Mouse (Mus musculus) cerebellum, adult 11 months (tissue): ENCODE measurements around the gene Iqcn.

Experiments
- DNase-seq: peaks from one replicate; pipeline ENCODE4 v3.0.0; 2022

Iqcn gene

DNA sequence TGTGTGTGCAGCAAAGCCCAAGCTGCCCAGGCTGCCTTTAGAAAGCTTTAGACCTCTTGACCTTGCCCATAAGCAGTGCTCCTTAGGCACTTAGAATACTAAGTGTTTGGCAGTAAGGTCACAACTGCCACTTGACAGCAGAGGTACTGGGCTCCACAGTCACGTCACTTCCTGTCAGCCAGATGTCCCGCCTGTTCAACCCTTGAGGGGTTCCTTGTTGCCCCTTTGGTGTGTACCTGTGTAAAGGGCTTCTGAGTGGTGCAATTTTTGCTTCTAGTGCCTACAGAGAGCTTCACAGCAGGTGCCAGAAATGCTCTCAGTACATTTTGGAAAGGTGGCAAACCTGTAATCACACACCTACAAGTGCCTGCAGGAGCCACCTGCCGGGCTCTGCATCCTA is 35.0 kb downstream of the Iqcn start:
- no peak for DNase-seq

DNA sequence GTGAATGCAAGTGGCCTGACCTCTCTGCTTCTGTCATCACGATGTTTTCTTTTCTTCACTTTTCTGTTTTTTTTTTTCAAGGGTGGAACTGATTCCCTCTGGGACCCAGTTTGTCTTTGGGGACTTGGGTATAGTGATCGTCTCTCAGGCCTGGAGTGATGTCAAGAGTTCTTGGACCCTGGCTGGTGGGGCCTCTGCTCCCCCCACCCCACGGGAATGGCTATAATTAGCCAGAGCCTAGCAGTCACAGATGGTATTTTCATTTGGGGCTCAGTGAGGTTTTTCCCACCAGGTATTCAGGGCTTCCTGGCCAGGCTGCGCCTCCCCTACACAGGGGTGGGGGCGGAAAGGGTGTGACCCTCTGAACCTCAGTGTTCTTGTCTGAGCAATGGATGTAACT is 38.4 kb downstream of the Iqcn start:
- DNase-seq, result no peak

DNA sequence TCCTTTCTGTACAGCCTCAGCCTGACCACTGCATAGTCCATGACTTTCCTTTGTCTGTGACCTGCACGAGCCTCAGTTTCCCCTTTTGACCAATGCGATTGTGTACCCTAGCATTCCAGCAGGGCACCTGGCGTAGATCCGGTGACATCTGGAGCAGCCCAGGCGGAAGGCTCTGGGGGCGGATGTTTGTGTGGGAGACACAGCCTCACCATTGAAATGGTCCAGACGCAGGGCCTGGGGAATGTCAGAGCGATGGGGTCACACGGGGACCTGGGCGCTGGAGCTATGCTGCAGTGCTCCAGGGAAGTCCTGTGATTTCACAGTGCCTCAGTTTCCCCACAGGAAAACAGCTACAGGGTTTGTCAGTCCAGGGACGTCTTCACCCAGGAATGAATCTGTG is 38.9 kb downstream of the Iqcn start:
- DNase-seq, result no peak

DNA sequence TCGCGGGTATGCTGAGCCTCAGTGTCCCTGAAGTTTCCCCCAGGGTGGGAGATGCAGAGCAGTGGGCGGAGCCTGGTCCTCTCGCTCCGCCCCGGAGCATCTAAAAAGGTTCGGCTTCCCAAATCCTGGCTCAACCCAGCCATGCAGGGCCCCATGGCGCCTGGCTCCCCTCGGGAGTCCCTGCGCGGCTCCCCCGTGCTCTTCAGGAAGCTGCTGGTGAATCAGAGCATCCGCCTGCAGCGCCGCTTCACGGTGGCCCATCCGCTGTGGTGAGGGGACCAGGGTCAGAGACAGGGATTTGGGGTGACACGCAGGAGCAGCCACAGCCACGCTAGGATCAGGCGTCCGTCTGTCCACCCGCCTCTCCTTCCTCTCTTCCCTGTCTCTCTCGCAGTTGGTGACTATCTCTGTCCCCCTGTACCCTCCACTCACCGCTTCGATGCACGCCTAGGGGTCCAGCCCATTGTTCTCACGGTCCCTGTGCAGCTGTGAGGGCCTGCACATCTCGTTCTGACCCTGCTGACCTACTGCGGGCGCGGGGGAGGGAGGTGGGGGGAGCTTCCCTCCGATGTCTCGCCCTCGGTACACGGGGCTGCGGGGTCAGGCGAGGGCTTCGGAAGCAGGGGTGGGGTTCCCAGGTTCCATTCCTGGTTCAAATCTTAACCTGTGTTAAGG is 39.9 kb downstream of the Iqcn start:
- DNase-seq, result no peak

DNA sequence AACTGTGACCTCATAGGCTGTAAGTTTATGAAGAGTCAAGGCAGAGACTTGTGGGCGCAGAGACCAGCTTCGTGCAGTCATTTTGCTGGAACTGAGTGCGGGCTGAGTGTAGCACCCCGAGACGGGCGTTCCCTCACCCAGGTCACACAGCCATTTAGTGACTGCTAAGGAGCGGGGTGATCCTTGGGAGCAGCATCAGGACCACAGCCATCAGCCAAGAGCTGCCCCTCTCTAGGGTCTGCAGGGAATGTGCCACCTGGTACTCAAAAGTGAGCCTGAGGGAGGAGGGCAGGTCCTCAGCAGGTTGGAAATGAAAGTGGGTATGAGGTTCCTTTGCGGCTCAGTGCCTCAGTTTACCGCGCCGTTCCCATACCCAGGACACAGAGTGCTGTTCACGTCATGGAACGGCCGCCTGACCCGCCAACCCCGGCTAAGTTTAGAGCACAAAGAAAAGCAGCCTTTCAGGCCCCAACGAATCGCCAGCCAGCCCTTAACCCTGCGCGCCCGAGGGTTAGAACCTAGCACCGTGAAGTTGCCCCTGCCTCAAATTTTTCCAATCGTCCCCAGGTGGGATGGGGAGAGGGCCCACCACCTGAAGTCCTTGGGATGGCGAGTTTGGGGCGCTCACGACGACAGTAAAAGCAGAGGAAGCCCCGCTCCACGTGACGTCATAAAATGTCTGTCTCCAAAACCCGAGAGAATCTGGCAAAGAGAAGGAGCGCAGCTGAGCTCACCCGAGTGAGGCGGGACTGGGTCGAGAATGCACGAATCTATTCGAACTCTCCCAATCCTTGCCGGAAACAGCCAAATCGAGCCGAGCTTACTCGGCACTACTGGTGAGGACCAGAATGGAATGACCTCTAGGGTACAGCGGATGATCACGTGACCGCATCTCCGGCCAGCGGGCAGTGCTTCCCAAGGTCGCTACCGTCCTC is 40.7 kb downstream of the Iqcn start:
- no peak for DNase-seq

DNA sequence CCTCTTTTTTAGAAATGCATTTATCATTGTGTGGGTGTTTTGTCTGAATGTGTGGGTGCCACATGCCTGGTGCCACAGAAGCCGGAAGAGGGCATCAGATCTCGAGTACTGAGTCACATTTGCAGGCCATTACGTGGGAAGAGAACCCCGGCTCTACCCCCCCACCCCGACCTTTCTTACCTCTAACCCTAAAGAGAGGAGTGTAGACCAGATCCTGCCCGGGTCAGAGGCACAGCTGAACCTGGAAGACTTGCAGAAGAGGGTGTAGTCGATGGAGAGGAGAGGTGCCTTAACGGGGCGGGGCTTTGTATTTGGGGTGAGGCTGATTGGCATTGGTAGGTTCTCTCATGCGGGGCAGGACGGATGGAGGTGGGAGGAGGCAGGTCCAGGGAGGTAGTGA is 41.5 kb downstream of the Iqcn start:
- DNase-seq, result no peak

DNA sequence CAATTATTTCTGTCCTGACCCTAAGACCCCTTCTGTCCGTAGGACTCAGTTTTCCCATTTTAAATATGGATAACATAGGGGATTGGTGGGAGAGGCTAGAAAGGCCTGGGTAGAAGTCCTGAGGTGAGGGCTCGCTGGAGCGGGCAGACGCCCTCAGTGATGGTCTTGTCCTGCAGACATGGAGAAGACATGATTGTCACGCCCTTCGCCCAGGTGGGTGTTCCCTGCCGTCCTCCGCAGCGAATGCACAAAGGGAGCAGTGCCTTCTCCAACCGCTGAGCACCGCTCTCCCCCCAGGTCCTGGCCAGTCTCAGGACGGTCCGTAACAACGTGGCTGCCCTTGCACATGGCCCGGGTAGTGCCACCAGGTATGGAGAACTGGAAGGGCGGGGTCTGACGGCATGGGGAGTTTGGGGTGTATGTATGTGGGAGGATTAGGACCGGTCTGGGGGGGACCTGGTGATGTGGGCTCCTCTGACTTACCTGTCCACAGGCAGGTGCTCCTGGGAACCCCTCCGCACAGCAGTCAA is 42.5 kb downstream of the Iqcn start:
- DNase-seq, result no peak

DNA sequence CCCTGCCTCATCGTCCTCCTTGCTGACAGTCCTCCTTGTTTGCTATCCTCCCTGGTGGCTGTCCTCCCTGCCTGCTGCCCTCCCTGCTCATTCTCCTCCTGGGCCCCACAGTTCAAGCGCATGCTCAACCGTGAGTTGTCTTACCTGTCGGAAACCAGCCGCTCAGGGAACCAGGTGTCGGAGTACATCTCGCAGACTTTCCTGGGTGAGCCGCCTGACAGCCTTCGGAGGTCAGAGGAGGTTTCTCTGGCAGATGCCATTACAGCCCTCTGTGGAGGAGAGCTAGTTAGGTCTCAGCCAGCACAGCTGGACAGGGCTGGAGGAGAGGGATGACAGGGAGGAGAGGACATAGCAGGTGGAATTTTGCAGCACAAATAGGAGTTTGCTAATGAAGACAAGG is 43.4 kb downstream of the Iqcn start:
- DNase-seq, result no peak

DNA sequence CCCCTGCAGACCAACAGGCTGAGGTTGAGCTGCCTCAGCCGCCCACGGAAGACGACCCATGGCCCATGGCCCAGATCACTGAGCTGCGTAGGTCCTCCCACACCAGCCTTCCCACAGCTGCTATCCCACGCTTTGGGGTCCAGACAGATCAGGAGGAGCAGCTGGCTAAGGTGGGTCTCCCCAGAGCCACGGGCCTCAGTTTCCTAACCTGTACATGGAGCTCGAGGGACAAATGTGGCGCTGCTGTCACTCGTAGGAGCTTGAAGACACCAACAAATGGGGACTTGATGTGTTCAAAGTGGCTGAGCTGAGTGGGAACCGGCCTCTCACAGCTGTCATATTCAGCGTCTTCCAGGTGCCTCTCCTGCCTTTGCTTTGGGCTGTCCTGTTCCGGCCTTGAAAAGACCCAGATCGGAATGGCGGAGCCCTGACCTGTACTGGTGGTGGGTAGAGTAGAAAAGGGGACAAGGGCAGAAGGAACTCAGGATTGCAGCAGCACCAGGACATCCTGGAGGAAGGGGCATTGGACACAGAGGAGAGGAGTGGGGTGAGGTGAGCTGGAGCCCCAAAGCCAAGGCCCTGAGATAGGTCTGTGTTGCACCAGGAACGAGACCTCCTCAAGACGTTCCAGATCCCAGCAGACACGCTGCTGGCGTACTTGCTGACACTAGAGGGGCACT is 44.1 kb downstream of the Iqcn start:
- no peak for DNase-seq

DNA sequence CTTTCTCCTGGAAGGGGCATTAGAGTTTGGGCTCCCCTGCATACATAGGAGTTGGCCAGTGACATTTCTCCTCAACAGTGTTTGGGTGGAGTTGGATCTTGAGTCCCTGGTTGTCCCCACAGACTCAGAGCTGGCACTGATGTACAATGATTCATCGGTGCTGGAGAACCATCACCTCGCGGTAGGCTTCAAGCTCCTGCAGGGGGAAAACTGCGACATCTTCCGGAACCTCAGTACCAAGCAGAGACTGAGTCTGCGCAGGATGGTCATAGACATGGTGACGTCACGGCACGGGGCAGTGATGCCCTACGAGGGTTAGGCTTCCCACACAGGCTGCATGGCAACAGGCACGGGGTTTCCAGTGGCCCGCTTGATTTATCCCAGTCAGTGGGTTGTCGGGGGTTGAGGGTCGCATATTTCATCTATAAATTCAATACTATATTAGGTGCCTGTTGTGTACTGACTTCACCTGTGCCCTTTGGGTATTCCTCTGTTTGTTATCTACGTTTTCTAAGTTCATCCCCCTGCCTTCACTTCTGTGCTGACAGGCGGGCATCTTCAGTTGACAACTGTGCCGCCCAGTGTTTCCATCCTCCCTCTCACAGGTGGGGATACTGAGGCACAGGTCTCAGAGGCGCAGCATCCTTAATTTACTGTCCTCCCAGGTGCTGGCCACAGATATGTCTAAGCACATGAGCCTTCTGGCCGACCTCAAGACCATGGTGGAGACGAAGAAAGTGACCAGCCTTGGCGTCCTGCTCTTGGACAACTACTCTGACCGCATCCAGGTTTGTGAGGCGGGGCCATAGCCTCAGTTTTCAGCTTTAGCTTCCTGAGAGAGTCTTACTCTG is 45.2 kb downstream of the Iqcn start:
- no peak for DNase-seq

DNA sequence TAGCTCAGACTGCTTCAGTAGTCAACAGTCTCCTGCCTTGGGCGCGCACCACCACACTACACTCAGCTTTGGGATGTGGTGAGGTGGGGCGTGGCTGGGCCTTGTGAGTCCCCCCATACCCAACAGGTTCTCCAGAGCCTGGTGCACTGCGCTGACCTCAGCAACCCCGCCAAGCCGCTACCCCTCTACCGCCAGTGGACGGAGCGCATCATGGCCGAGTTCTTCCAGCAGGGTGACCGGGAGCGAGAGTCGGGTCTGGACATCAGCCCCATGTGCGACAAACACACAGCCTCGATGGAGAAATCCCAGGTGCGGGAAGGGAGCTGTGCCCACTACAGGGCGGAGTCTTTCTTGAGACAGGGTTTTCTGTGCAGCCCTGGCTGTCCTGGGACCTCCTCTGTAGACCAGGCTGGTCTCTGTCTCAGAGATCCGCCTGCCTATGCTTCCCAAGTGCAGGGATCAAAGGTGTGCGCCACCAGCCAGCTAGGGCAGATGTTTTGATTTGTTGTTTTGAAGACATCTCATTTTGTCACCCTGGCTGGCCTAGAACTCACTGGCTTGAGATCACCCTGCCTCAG is 45.9 kb downstream of the Iqcn start:
- DNase-seq, result no peak

DNA sequence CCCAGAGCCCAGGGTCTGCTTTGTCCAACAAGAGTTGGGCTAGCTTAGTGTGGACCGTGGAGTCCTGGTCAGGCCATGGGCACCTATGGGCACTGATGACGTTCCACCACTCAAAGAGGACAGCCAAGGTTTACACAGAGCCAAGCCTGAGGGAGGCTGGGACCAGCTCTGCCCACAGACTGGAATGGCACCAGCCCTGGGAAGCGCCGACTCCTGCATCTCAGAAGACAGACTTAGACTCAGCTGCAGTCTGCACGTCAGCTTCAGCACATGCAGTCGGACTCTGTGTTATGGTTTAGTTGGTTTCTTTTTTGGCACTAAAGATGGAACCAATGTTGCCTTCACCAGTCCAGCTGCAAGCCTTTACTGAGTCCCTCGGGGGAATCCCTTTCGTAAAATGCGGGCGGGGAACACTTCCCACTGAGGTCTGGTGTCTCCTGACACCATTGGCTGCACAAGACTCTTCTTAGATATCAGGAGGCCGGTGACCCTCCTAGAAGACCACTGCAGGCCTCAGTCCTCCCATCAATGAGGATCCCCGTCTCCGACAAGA is 46.9 kb downstream of the Iqcn start:
- DNase-seq, result no peak

DNA sequence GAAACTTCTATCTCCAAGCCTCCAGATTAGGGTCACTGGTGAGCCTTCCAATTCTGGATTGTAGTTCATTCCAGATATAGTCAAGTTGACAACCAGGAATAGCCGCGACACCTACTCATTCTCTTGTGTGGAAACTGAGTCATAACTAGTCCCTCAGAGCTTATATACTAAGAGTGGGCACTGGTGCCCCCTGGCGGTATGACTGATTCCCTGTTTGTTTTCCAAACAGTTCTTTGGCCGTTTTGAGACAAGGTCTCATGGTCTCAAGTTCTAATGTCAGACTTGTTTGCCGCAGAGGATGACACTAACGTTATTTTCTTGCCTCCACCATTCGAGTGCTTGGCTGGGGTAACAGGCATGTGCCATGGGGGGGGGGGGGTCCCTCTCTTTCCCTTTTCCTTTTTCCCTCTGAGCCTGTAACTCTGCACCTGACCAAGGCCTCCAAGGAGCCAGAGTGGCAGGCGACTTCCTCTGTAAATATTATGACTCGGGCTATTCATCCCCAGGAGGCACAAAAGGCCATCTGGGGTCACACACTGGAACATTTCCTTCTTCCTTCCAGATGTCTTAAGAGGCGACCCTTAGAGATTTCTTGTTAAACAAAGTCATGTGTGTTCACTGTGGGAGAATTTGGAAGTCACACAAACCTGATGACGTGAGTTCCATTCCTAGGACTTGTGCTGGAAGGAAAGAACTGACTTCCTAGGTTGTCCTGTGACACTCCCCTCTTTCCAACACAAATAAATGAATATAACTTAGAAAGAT is 48.9 kb downstream of the Iqcn start:
- DNase-seq, result peak; percentile 69

DNA sequence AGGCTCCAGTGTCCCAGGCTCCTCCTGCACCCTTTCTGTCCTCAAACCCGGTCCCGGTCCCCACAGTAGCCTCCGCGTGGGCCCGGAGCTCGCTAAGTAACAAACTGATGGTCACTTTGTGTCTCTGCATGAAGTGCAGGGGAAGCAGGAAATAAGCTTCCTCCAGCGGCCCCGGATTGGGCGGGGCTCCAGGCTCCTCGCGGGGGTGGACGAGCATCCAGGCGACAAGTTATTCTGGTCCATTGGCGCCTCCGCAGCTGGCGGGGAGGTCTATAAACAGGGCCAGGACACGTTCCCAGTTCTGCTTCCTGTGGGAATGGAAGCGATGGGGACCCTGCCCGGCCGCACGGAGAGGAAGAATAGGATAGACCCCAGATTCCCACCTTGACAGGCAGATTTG is 49.9 kb downstream of the Iqcn start:
- DNase-seq, result peak; percentile 49

DNA sequence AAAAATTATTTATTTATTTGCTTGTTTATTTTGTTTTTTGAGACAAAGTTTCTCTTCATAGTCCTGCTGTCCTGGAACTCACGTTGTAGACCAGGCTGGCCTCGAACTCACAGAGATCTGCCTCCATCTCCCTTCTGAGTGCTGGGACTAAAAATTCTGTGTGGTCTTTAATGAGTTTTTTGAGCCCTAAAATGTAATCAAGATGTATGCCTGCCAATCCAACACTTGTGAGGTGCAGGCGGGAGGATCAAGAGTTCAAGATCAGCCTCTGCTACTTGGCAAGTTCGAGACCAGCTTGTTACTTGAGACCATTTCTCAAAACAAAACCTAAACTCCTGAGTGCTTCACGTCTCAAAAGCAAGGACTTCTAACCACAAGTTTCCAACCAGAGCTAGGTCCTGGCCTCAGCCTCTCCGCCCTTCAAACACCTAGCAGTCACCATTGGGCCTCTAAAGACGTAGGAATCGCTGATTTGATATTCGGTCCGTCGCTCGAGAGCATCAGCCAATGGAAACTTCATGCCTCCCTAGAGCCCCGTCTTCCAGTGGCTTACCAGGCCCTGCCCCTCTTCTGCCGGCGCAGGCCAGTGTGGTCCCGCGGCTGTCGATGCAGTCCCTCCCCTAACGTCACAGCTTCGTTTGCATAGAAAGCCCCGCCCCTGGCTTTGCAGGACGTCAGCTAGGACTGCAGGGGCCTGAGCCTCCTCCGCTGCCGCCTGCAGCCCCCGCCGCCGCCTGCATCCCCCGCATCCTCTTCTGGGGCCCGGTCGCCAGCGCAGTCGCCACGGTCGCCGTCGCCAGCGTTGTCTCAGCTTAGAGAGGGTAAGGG is 51.0 kb downstream of the Iqcn start, which contains the start of gene Rab3a:
Gene Rab3a, plus strand, starts transcription at position 637 of the 828 bp plus-strand sequence.
- DNase-seq, result peak; percentile 95

DNA sequence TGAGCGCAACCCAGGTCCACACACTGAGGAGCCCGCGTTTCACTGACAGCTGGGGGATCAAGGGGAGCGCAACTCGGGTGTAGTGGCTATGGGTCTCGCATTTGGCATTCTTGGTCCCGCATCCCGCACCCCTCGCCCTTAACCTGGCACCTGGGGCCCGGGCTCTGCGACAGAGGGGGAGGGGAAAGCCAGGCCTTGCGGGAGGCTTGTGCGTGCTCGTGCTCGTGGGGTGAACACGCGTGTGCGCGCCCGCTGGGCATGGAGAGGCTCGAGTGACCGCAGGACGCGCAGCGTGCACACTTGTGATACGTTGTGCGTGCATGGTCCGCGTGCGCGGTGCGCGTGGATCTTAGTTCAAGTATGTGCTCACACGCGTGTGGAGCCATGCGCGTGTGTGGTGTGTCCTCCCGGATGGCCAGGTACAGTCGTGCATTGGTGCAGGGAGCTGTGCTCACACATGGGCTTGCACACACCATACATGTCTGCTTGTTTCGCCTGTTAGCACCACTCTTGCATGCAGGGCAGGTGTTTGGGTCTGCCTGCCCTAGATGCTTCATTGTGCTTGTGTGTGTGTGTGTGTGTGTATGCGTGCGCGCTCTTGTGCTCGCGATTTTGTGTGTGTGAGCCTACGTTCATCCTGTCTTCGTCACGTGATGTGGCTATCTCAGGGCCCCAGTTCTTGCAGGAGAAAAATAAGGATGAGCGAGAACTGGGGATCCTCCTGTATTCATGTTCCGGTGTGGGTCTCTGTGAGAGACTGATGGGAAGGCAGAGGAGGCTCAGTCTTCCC is 51.8 kb downstream of the Iqcn start:
- peak; percentile 84 for DNase-seq

DNA sequence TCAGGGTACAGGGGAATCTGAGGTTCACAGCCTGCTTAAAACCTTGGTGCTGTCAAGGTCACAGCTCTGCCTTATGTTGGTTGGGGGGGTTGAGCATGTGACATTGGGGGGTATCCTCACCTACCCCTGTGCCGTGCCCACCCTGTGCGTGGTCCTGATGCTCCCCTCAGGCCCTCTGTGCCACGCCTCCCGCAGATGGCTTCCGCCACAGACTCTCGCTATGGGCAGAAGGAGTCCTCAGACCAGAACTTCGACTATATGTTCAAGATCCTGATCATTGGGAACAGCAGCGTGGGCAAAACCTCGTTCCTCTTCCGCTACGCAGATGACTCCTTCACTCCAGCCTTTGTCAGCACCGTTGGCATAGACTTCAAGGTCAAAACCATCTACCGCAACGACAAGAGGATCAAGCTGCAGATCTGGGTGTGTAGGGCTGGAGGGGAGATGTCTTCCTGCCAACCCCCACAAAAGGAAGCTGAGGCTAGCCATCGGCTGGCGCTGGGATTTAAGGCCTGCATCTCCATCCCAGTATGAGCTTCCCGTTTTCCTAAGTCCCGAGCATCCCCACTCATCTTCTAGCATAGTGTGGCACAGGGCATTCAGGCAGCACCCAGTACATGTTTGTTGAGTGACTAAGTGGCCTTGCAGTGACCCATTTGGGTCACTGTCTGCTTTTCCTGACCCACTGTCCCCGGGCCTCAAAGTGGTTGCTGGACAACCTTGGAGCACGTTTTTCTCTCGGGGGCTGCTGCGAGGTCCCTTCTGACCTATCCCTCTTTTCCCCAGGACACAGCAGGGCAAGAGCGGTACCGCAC is 52.6 kb downstream of the Iqcn start:
- DNase-seq, result no peak

DNA sequence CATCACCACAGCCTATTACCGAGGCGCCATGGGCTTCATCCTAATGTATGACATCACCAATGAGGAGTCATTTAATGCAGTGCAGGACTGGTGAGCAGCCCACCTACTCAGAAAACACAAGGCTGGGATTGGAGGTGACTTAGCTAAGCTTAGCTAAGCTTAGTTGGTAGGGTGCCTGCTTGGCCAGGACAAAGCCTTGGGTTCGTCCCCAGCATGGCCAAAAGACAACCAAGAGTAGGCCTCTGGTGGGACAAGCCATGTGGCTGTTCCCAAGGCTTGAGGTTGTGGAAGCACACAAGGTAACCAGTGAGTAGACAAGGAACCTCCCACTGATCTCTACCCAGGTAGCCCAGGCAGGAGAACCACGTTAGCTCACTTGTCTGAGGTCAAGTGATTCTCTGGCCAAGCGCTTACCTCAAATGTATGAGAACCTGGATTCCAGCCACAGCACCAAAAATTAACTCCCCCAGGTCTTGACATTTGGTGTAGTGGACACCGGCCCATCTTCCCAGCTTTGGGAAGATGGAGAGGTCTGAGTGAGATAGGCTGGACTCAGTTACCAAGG is 53.3 kb downstream of the Iqcn start:
- DNase-seq, result no peak
